Mouse (Mus musculus): ENCODE measurements around the gene Ndufa9.

DNA sequence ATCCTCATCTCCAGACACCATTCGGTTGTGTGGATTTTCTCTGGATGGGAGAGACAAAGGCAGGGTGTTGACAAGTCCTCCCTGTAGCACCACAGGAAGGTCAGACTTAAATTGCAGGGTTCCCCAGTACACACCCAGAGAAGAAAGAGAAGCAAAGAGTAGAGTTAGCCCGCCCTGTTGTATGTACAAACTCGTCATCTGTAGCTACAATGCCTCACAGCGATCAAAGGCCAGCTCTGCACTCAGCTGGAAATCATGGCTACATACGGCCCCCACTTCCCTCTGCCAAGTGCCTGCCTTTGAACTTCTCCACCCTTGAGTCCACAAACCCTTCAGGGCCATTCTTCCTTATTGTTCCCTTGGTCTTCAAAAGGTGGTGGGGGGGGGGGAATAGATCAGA lies 64.7 kb downstream of the Ndufa9 start:
- TF ChIP-seq CTCF (IDR thresholded peaks at IDR 0.05; ENCODE audit: borderline replicate concordance, insufficient read depth, low read length) (no peak), POLR2A (IDR thresholded peaks at IDR 0.05; ENCODE audit: low read depth, low read length) (no peak)
